Mouse (Mus musculus): ENCODE data around the gene Ccdc171.
"Not testable (repeated sequence)": the region's sequence is repeated elsewhere in the genome, so short reads cannot be mapped to it uniquely, and the experiment has no call there.

Ccdc171 gene

DNA sequence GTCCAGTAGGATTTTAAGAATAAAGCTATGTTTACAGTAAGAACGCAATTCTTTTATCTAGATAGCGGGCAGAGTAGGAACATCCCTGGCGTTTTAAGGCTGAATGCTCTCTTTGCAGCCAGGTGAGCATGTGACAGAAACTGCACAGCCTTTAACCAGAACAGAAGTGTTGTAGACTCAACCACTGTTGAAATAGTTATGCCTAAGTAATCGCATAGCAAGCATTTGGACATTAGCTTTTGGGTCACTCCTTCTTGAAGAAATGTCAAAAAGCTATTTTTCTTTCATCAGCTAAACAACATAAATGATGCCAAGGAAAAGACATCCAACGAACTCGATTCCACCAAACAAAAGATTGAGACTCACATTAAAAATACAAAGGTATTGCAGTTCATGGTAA, 131.7 kb downstream of the Ccdc171 start:
- DNase-seq (ENCODE audit: low spot score), result no peak

DNA sequence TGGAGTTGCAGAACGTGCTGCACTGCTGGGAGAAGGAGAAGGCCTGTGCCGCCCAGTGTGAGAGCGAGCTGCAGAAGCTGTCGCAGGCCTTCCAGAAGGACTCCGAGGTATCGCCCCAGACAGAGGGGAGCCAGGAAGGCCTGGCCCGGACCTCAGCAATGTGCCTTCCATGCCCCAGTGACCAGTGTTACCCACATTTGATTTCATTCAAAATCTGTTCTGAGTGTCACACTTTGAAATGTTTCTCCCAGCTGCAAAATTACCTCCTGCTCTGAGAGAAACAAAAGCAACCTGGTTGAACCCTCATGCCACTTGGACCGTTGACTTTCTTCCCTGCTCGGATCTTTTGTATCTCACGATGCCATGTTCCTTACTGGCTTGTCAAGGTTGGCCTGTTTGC, 133.1 kb downstream of the Ccdc171 start:
- no peak for DNase-seq (ENCODE audit: low spot score)

DNA sequence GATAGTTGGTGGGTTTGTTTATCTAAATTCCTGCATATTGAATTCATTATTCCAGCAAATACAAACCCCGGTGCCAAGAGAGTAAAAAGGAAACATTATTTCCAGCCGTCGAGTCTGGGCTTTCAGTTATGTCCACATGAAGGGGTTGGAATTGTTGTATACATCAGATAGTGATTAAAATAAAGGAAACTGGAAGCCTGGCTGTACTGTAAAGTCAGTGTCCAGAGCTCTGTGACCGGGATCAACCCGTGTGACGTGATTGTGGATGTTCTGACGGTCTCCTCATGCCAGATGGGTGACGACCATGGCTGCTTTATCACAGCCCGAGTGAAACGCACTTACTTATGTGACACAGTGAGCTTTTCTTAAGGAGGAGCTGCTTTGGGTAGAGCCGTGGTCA, 134.1 kb downstream of the Ccdc171 start:
- no peak for DNase-seq (ENCODE audit: low spot score)

DNA sequence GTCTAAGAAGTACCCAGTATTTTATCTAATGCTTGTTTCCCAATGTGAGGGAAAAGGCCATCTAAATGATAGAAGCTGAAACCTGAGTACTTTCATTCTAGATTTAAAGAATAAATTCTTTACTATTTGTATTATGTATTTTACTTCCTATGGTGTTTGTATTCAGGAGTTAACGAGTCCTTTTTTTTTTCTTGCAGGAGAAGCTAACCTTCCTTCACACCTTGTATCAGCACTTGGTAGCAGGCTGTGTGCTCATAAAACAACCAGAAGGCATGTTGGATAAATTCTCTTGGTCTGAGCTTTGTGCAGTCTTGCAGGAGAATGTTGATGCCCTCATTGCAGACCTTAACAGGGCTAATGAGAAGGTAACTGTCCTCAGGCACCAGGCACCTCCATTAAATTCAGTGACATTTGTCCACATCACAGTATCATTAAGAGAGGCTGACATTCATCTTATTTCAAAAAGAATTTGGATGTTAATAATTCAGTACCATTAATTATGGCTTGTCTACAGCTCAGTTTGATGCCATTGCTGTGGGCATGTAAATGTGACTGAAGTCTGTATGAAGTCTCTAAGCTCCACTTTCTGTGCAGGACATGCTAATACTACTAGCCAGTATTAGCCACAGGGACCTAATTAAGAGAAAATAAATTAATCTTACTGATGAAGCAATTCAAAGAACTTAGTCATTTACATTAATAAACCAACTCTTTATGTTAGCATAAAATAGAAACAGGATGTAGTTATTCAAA, 136.3 kb downstream of the Ccdc171 start:
- DNase-seq (ENCODE audit: low spot score), result no peak

DNA sequence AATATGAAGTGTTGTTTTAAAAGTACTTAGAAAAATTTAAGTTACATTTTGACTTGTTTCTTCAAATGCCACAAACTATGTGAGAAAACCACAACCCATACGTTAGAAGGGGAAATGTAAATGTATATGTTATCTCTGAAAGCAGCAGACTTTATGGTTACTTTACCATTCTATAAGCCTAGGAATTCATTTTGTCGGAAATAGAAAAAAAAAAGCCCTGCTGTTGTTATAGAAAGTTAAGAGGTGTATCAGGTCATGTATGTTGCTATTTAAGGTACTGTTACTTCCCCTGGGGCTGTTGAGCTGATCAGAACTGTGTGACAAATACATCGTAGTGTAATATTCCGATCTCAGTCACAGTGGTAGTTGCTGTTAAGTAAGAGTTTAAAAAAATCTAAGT, 137.0 kb downstream of the Ccdc171 start:
- DNase-seq (ENCODE audit: low spot score), result no peak

DNA sequence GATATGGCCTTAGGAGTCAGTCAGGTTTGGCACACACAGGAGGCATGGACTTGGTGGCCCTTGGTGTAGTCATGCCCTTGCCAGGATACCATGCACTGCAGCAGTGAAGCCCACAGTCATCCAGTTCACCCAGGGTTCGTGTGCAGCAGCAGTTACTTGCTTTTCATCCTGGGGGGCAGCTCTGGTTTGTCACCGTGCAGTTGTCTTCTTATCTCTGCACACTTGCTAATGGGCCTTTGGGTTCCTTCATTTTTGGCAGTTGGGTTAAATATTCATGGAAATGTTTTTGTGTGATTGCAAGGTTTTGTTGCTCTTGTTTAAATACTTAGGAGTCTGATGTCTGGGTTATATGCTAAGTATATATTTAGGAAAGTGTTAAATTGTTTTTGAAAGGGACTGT, 144.2 kb downstream of the Ccdc171 start:
- no peak for DNase-seq (ENCODE audit: low spot score)

DNA sequence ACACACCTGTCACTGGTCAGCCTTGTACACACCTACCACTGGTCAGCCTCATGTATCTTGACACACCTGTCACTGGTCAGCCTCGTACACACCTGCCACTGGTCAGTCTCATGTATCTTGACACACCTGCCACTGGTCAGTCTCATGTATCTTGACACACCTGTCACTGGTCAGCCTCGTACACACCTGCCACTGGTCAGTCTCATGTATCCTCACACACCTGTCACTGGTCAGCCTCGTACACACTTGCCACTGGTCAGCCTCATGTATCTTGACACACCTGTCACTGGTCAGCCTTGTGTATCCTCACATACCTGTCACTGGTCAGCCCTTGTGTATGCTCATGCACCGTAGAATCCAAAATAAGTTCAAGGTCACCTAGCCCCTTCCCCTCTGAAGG, 150.0 kb downstream of the Ccdc171 start:
- DNase-seq (ENCODE audit: low spot score), result not testable (repeated sequence)

DNA sequence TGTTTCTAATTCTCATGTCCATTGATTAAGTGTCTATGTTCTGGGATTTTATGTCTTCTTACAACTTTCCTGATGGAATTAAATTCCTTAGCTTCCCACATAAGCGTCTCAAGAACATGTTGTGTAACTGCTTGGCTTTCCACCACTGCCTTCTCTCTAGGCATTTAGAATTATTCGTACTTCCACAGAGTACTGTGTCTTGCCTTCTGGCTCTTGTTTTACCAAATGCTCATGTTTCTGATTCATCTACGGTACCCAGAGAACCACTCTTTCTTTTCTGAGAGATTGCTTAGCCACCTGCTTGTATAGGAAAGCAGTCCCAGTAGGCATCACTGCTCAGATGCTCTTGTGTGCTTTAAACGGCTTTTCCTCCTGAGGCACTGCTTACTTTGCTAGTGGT, 151.1 kb downstream of the Ccdc171 start:
- no peak for DNase-seq (ENCODE audit: low spot score)

DNA sequence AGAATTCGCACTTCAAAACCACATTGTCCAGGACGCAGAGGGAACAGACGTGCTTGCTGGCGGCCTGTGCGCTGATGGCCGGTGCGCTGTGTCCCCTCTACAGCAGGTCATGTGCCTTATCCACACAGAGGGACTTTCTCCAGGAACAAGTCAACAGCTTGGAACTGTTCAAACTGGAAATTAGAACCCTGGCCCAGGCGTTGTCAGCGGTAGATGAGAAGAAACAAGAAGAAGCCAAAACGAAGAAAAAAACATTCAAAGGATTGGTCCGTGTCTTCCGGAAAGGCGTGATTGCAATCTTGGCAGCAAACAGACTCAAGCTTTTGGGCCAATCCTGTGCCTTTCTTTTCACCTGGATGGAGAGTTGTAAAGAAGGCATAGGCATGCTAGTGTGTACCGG, 155.7 kb downstream of the Ccdc171 start:
- no peak for DNase-seq (ENCODE audit: low spot score)

DNA sequence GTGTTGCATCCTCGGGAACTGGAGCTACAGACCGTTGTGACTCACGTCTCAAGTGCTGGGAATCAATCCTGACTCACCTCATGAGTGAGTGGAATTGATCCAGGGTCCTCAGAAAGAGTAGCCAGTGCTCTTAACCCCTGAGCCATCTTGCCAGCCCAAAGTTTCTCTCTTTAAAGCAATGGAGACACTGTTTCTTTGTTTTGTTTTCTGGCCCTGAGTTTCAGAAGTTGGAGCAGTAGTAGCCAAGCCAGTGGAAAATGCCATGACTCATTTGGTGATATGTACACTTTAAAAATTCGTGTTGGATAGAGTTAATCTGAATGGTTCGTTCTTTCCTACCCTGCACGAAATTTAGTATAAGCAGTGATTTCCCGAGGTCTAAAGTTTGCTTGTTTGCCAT, 157.5 kb downstream of the Ccdc171 start:
- DNase-seq (ENCODE audit: low spot score), result no peak

DNA sequence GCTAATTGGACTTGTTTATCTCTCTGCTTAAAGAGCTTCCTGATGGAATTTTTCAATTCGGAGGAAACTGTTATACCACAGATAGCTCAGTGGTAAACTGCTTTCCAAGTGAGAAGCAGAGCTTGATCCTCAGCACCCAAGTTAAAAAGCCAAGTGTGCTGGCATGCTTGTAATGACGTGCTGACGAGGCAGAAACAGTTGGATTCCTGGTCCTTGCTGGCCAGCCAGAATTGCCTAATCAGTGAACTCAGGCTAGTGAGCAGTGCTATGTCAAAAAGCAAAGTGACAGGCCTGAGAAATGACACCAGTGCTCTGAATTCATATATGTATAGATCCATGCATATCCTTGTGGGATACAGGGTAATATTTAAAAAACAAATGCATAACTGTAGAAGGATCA, 174.8 kb downstream of the Ccdc171 start:
- no peak for DNase-seq (ENCODE audit: low spot score)

DNA sequence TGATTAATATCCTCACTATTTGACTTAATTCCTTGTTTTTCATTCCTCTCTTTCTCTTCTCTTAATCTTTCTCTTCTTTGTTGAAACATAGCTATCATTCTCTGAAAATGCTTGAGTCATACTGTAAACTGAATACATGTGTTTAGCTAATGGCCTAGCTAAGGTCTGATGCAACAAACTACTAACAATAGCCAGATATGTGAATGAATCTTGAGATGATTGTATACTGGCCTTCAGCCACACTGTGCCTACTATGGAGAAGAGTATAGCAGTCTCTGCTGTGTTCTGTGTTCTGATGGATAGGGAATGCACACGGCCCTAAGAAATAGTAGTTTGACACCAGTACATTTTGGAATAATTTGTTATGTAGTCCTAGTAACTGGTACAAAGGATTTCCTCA, 191.7 kb downstream of the Ccdc171 start:
- no peak for DNase-seq (ENCODE audit: low spot score)

DNA sequence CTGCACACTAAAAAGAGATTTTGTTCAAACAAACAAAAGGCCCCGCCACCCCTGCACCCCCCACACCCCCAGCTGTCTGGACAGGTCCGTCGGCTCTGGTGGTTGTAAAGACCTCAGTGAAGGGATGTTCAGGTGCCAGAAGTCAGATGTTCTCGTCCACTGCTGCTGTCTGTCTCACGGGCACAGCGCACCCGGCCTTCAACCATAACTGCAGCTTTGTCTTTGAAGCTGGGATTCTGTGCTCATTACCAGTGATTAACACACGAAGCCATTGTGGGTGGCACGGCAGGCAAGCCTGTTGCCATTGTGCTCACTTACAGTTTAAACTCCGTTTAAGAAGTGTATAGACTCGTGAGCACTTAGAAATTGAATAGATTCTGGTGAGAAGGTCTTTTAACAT, 194.5 kb downstream of the Ccdc171 start:
- DNase-seq (ENCODE audit: low spot score), result no peak

DNA sequence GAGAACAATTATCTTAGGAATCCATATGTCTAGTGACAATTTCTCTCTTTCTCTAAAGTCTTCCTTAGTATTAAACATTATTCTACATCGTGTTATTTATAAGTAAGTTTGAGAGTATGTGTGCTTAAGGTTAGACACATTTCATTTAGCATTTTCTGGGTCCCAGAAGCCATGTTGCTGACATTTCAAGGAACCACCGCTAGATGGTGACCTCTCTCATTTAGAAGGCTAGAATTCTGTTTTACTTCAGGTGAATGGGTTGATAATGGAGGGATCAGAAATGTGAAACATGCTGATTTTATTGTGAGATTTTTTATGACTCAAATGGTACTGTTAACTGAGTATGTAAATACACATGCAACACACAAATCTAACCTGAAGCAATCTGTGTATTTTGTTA, 199.8 kb downstream of the Ccdc171 start:
- DNase-seq (ENCODE audit: low spot score), result no peak

DNA sequence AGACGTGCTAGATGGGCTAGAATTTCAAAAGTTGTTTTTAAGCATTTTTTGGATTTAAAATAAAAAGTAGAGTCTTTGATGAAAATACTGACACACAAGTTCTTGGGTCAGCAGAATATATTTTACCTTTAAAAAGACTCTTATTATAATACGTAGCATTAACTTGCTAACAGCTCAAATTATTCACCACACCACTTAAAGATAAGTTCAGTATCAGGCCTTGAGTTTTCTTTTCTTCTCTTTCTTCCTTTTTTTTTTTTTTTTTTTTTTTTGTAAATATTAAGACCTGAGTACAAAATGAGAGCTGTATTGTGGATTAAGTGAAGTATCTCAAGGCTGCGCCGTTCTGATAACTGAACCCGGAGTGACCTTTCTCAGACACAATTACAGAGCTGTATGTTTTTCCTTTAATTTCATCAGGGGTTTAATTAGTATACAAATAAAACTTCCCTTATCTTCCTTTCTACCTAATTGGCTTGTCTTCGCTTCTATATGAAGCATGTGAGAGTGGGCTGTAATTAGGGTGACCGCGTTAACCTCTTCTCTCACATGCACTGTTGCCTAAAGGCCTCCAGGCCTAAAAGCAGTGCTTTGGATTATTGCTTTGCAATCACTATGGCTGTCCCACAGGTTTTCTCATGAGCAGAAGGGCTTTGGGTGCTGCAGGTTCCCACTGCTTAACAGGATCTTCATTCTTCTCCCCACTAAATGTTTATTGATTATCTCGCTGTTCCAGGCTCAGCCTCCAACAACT, 214.0 kb downstream of the Ccdc171 start:
- no peak for DNase-seq (ENCODE audit: low spot score)

DNA sequence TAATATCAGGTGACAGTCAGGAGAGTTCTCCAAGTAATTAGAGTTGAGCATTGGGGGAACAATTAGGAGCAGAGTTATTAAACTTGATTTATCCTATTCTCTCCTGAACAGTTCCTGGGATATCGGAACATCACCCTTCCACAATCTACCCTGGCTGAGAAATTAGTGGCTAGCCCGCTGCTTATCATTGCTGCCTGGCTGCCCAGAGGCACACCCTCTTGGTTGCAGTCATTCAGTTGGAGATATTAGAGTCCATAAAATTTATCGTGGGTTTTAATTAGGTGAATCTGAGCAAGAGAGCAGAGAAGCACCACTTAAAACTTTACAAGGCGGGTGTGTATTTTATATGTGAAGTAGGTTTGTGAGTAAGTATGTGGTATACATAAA, 214.5 kb downstream of the Ccdc171 start:
- no peak for DNase-seq (ENCODE audit: low spot score)

DNA sequence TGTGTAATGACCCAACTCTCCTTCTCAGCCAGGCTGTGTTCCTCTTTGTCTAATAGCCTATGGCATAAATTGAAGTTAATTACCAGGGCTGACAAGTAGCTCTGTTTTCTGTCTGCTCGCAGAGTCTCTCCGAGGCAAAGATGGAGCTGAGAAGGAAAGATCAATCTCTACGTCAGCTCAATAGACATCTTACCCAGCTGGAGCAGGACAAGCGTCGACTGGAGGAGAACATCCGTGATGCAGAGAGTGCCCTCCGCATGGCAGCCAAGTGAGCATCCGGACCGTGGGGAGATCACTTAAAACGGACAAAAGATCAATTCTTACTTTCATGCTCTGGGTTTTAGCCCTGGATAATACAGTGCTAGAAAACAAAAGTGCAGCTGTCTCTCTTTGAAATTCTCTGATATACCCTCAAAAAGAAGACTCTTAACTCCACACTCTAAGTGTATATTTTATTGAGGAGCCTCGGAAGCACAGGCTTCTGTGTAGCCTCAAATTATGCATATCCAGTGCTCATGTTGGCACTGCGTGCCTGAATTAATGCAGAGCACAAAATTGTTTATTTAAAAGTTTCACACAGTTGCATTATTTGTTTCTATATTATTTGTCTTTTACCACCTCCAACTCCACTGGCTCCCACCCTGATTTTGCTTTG, 217.6 kb downstream of the Ccdc171 start:
- DNase-seq (ENCODE audit: low spot score), result no peak

DNA sequence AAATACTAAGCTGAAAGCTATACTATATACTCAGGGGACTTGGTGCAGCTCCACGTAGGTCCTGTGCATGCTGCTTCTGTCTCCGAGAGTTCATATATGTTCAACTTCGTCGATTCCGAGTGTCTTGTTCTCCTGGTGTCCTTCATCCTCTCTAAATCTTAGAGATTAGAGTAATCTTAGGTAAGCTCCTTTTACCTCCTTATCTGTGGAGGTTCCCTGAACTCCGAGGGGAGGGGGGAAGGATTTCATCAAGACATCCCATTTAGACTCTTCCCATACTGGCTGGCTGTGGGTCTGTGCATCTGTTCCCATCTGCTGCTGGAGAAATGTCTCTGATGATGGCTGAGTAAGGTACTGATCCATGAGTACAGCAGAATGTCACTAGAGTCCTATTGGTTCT, 249.8 kb downstream of the Ccdc171 start:
- DNase-seq (ENCODE audit: low spot score), result no peak

DNA sequence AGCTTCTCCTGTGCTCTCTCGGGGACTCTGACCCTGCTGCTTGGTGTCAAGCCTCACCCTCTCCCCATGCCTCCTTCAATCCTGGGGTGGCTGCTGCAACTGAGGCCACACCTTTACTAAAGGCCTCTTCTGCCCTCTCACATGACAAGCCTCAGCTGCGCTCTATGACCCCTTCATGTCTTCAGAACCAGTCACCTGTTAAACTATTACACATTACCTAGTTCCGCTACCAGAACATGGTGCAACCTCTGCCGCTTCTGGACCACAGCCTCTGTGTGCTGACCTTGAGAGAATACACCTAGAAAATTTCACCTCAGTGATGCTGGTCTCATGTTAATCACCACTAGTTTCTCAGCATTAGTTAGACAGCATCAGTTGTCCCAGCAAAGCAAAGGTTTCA, 254.7 kb downstream of the Ccdc171 start:
- no peak for DNase-seq (ENCODE audit: low spot score)

DNA sequence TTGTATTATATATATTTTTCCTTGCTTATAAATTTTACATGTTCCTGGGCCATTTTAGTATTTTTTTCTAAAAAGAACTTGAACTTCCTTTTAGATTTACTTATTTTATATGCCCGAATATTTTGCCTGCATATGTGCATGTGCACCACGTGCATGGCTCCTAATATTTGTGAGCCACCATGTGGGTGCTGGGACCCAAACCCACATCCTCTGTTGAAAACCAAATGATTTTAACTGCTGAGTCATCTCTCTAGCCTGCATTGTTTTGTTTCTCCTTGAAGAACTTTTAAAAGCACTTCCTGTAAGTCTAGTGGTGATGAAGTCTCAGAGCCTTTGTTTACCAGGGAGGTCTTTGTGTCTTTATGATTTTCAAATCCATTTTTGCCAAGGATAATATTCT, 259.8 kb downstream of the Ccdc171 start:
- DNase-seq (ENCODE audit: low spot score), result no peak

DNA sequence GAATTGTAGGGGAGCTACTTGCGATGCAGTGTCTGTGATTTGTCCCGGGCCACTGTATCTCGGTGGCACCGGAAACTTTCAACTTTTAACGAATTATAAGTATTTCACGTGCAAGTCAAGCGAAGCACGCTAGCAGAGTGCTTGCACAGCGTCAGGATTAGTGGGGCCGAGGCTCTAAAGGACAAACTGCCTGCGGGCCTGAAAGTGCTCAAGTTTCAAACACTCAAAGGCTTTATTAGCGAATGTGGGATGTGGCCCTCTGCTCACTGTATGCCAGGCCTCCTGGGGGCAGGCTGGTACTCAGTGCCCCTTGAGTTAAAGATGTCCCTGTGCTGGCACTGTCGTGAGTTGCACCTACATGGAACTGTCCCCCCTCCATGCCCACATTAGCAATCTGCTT, 266.5 kb downstream of the Ccdc171 start:
- DNase-seq (ENCODE audit: low spot score), result no peak

DNA sequence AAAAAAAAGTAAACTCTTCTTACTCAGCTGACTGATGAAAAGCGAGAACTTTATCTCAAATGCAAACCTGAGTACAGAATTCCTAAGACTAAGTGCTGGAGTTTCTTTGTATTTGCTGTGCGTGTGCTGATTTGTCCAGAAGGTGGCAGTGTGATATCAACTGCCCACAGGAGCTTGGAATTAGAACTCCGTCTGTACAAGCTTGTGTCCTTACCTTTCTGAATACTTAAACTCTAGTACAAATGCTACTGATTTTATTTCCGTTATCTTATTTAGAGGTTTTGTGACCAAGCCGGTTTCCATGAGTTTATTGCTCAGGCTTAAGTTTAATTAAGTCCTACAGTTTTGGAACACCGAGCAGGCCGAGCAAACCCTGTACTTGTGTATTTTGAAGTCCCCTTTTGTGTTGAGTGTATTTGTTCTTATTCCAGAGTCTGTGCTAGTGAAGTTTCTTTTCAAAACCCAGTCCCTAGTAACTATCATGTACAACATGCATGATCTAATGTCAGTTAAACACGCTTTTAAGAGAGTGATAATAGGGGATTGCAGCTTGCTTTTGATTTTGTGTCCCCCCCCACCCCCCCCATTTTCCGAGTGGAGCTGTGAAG, 269.1 kb downstream of the Ccdc171 start:
- no peak for DNase-seq (ENCODE audit: low spot score)

DNA sequence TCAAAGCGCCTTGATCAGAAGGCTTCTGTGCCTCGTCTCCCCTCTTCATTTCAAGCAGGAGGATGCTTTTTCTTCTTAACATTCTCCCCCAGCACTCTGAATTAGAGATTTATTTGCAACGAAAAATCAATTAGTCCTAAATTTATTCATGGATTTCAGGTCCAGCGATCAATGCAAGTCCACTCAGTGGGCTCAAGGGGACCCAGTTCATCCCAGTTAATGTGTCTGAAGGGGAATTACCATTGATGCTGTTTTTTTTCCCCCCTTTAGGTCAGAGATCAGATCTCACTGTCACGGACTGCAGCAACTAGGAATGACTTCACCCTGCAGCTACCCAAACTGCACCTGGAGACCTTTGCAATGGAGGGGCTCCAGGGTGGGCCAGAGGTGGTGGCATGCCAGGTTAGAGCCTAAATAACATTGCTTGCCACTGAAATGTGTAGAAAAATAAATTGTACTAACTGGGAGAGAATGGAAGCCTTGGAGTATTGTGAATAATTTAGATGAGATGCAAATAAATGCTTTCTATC, 269.6 kb downstream of the Ccdc171 start:
- DNase-seq (ENCODE audit: low spot score), result no peak
